Mouse (Mus musculus): ENCODE data around the gene Kctd21.
A peak's percentile ranks its signal among the peaks of the same experiment; 100 is the strongest.

GRCm38 (mm10) chr7:97297466-97297865, 34.7 kb upstream of the Kctd21 start:
- TF ChIP-seq CTCF (IDR thresholded peaks at IDR 0.05; ENCODE audit: low read depth, low read length) (peak; percentile 61), POLR2A (IDR thresholded peaks at IDR 0.05; ENCODE audit: extremely low read depth, insufficient read depth, low read length) (no peak)
